Mouse (Mus musculus): ENCODE measurements around the gene Ppp1r12b.

GRCm38 (mm10) chr1:134817120-134817519 lies 138.6 kb downstream of the Ppp1r12b start:
- TF ChIP-seq CTCF (IDR thresholded peaks at IDR 0.05) (no peak), EP300 (IDR thresholded peaks at IDR 0.05) (no peak)
